Mouse (Mus musculus) layer of hippocampus, adult 9-11 months (tissue): ENCODE results near the gene Tmem101.
"Not testable (repeated sequence)": the region's sequence is repeated elsewhere in the genome, so short reads cannot be mapped to it uniquely, and the experiment has no call there.

ENCODE experiments used
- DNase-seq: peaks from one replicate; pipeline ENCODE4 v3.0.0; 2022

The Tmem101 gene

DNA sequence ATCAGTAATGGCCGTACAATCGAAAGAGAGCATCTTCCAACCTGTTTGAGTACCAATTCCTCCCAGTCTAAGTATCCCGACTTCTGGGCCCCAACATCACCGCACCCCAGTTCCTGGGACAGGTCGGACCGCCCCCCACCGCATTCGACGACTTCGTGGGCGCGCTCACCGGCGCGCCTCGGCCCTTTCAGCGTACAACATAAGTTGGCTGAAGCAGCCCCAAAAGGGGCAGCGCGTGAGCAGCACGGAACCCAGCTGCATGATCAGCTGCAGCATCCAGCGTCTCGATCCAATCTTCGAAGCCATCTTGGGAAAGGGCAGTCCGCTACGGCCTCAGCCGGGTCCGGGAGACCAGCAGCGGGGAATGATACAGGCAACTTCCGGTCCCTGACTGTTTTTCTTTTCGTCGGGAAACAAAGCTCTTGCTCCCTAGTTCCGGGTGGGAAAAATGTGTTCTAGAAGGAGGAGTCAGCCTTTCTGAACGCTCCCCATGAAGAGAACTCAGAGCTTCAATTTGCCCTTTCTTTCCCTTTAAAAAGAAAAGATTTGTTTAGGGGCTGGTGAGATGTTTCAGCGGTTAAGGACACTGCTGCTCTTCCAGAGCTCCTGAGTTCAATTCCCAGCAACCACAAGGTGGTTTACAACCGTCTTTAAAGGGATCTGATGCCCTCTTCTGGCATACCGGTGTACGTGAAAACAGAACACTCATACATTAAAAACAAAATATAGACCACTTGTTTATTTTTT is at the start of gene Tmem101:
TSS of gene Tmem101 (minus strand) at position 366 of the 747 bp plus-strand sequence.
- DNase-seq, result peak; percentile 91

- DNase-seq, result peak; percentile 61
Measured at GRCm38 (mm10) chr11:102201408-102201821, 45.2 kb upstream of the Tmem101 start.

- DNase-seq, result no peak
Measured at GRCm38 (mm10) chr11:102199856-102200255, 43.7 kb upstream of the Tmem101 start.

DNA sequence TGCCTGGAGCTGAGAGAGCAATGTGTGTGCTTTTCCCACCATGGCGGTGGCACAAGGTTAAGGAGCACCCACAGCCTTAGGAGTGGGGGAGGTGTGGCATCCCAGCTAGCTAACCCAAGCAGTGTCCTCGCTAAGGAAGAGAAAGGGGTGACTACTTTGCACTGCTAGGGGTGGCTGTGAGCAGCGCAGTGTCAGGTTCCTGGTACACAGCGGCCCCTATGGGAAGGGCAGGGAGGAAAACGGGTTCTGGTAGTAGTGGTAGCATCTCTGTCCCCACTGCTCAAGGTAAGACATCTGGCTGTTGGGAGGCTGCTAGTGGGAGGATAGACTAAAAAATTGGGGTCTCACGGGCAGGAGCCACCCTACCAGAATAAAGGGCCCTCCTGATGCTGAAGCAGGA is 42.0 kb upstream of the Tmem101 start:
- DNase-seq, result no peak

DNA sequence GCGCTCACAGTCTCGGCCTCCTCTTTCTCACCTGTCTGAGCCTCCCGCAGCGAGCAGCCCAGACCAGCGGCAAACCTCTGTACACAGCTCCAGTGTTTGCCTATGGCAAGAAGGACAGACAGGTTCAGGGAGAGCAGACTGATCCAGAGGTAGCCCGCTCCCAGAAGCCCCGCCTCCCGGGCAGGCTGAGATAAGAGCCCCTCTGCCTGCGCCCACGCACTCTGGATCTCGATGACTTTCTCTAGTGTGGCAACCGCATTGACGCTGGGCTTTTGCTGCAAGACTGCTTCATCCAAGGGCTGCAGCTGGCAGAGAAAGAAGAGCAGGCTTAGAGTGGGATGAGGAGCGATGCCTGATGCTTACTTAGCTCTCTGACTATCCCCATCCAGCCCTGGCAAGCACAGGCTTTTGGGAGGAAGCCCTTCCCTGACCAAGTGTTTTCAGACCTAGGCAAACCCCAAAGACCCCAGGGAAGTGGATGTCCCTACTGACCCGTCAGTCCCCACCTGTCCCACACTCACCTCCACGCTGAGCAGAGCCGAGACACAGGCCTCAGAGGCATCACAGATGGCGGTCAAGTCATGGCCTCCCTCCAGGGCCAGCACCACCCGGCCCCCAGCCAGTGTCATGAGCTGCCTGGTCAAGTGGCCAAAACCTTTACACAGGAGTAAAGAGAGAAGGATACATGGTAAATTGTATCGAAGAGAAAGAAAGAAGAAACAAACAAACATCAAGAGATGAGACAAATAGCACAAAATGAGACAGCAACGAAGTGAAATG is 40.0 kb upstream of the Tmem101 start:
- peak; percentile 69 for DNase-seq

GRCm38 (mm10) chr11:102193657-102194440 is 37.6 kb upstream of the Tmem101 start:
- no peak for DNase-seq

DNA sequence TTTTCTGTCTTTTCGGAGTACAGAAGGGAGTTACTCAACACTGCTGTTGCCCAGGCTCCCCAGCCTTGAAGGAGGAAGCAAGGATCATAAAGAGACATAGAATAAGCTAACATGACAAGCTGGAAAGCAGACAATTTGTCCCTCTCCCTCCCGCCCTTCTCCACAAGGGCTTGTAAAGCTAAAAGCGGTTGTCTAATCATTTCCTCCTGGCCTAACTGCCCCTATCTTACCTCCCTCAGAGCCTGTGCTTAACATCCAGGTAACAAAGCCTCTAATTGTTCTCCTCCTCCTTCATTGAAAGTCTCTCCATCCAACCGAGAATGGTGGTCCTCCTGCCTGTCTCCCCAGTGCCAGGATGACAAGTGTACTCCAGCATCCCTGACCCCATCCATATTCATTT is 34.6 kb upstream of the Tmem101 start:
- no peak for DNase-seq

DNA sequence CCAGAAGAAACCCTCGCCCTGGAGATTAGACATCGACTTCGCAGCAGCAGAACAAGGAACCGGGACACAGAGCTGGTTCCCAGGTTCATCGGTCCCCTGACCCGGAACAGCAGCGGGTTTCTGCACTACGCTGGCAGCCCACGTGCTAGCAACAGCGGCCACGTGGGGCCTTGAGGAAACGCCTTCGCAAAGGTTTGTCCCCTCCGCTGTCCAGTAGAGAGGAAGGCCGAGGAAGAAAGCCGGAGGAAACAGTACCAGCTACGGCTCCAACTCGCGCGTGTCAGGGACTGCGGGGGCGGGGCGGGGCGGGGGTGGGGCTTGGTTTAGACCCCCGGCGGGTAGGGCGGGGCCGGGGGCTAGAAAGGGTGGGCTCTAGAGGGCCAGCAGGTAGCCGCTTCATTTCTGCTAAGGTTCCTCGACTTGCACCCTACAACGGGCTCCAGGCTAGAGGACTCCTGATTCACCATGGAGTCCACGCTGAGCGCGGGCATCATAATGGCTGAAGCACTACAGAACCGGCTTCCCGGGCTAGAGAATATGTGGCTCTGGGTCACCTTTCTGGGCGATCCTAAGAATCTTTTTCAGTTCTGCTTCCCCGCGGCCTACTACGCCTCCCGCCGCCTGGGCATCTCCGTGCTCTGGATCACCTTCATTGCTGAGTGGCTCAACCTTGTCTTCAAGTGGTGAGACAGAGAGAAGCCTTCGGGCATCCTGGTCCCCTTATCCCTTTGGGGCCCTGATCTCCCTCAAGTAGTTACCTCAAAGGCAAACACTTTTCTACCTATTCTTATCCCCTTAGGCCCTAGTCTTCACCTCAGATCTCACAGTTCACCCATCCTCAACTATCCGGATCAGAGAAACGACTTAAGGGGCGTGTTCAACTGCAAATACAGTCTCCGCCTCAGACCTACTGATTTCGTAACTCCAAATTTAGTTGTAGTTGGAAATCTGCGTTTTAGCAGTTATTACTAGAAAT is 33.5 kb upstream of the Tmem101 start, which contains the start of gene G6pc3:
TSS of gene G6pc3 (plus strand) at position 160 of the 976 bp plus-strand sequence.
- peak; percentile 95 for DNase-seq

GRCm38 (mm10) chr11:102188980-102189379 is 32.8 kb upstream of the Tmem101 start:
- no peak for DNase-seq

DNA sequence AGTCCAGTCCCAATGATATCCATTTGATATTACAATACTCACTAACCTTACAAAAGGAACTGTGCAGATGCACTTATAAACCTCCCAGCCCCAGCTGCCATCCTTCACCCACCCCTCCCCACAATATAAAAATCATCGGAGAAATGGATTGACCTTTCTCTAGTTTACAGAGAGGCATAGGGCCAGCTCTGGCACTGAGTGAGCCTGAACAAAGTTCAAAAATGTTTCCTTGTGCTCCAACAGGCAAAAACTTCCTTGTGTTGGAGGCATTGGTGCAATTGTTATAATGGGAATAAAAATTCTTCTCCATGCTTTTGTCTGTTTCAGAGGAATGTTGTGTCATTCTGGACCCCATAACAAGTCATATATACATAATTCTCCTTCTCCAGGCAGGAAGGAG is 30.0 kb upstream of the Tmem101 start:
- DNase-seq, result no peak

- no peak for DNase-seq
Measured at GRCm38 (mm10) chr11:102185677-102186076, 29.5 kb upstream of the Tmem101 start.

- DNase-seq, result peak; percentile 92
Measured at GRCm38 (mm10) chr11:102184646-102185495, 28.7 kb upstream of the Tmem101 start, which contains the start of gene Lsm12. Lsm12 (minus strand) TSS chr11:102185296.

DNA sequence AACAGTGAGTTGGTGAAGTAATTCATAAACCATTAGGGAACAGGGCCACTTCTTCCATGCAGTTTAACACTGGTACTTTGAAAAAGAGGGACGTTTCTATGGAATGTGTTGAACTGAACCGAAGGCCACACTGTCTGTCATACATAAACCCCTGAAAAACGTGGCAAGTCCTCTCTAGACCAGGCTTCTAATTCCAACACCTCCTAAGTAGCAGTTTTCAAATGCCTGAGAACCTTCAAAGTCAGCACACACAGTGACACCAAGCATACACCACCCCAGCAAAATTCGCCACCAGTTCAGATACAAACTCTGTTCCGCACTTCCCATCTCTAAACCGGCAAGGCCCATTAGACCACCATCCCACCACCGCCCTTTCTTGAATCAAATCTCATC is 28.0 kb upstream of the Tmem101 start:
- DNase-seq, result no peak

- DNase-seq, result no peak
Measured at GRCm38 (mm10) chr11:102179836-102180235, 23.6 kb upstream of the Tmem101 start.

GRCm38 (mm10) chr11:102168689-102169088 is 12.5 kb upstream of the Tmem101 start:
- DNase-seq, result no peak

DNA sequence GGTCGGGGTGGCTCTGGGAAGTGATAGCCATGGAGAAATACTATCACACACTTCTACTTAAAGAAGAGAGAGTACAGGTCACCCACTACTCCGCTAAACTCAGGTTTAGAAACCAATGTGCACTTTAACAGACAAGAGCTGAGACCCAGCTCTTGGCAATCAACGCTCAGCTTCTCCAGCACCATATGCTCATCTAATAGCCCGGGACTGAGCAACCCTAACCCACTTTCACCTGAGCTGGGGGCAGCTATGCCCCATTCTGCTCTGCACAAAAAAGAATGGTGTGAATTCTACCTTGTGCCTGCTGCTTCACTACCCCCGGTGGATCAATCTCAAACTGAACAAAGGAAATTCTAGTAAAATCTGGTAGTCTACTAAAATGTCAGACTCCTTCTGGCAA is 11.3 kb upstream of the Tmem101 start:
- no peak for DNase-seq

DNA sequence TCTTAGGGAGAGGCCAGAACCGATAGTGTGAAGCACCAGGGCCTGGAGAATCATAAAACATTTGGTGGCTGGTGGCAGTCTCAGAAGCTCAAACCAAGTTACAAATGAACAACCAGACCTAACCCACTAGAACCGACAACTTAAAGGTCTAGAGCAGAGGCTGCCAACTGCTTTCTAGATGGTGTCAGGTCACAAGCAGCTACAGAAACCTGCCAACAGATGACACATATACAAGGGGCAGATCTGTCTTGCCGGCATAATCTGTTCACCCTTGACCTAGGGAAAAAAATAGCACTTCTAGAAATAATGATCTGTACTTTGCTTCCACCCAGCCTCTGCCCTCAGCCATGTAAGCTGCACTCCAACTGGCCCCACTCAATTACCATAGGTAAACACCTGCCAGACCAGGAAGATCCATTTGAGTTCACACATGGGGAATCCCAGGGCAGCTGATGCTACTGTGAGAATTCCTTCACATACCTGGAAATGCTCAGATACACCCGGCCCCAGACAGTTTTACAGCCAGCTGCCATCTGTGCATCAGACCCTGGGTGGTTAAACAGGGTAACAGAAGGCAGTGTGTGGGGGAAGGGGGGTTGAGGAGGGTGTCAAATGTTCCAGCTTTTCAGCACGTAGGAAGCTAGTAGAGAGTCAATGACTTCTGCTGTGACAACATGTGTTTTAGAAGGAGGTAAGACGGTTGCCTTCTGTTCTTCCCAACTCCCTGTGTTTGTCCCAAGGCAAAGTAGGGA is 9.9 kb upstream of the Tmem101 start:
- peak; percentile 70 for DNase-seq

GRCm38 (mm10) chr11:102159781-102160180 is 3.6 kb upstream of the Tmem101 start:
- no peak for DNase-seq

DNA sequence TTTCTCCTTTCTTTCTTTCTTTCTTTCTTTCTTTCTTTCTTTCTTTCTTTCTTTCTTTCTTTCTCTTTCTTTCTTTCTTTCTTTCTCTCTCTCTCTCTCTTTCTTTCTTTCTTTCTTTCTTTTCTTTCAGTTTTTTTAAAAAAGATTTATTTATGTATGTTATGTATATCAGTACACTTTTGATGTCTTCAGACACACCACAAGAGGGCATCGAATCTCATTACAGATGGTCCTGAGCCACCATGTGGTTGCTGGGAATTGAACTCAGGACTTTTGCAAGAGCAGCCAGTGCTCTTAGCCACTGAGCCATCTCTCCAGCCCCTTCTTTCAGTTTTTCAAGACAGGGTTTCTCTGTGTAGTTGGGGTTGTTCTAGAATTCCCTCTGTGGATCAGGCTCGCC is 1.8 kb upstream of the Tmem101 start:
- not testable (repeated sequence) for DNase-seq

GRCm38 (mm10) chr11:102156786-102157089 is 534 bp upstream of the Tmem101 start:
- DNase-seq, result no peak
